Mouse (Mus musculus): ENCODE data around the gene Zfp61. TPM values are rescaled to one million over a fixed set of nuclear protein-coding genes. Genes with fewer than 3 reads are reported as not detected.

Zfp61 gene
- total and polyA plus RNA-seq, 3 experiments, result 9.9 to 15.3 TPM; not detected in 1

GRCm38 (mm10) chr7:24291387-24292090 lies 9.5 kb downstream of the Zfp61 start:
- no peak for TF ChIP-seq MYC (IDR thresholded peaks at IDR 0.05; ENCODE audit: low read depth, low read length)
- no peak for TF ChIP-seq POLR2AphosphoS5 (IDR thresholded peaks at IDR 0.05; ENCODE audit: borderline replicate concordance, low read depth, low read length)
- no peak for TF ChIP-seq MEF2A (IDR thresholded peaks at IDR 0.05; ENCODE audit: extremely low read depth, insufficient replicate concordance, low read depth, low read length, poor library complexity, severe bottlenecking)
- no peak for TF ChIP-seq E2F4 (IDR thresholded peaks at IDR 0.05; ENCODE audit: borderline replicate concordance, low read depth, low read length)
- Histone ChIP-seq H3K4me1 (ENCODE audit: control insufficient read depth in 1 of 2, insufficient read depth in 2 of 2, low read length in 2 of 2) (no peaks in the 10 kb centered on the region), H3K9me3 (replicated peaks; ENCODE audit: insufficient read depth, low read length) (no peaks in the 10 kb centered on the region), H3K4me3 (ENCODE audit: control insufficient read depth in 1 of 2, insufficient read depth in 1 of 2, low read depth in 2 of 2, low read length in 2 of 2) (no peak overlapping the region), H3K36me3 (ENCODE audit: control insufficient read depth in 1 of 2, insufficient read depth in 2 of 2, low read length in 2 of 2) (no peaks in the 10 kb centered on the region; a peak in 1 of 4 replicates), H3K27ac (ENCODE audit: control insufficient read depth, low read depth, low read length) (no peak overlapping the region), H3K27me3 (ENCODE audit: control insufficient read depth in 1 of 2, insufficient read depth in 2 of 2, low read length in 2 of 2) (no peaks in the 10 kb centered on the region), H3K9ac (ENCODE audit: control insufficient read depth, low read depth, low read length, poor library complexity, severe bottlenecking) (no peak overlapping the region), H3K79me2 (ENCODE audit: control insufficient read depth, insufficient read depth, low read length, poor library complexity) (no peaks in the 10 kb centered on the region)
- DNase-seq (ENCODE audit: low read depth, low spot score), result no peak

- H3K9me3 ChIP-seq (replicated peaks; ENCODE audit: insufficient read depth, low read length), result no peaks in the 10 kb centered on the region
- H3K4me1 ChIP-seq (ENCODE audit: control insufficient read depth in 1 of 2, insufficient read depth in 2 of 2, low read length in 2 of 2), result no peaks in the 10 kb centered on the region
- H3K36me3 ChIP-seq (ENCODE audit: control insufficient read depth in 1 of 2, insufficient read depth in 2 of 2, low read length in 2 of 2), result no peaks in the 10 kb centered on the region; a peak in 1 of 4 replicates
- no peak overlapping the region for H3K27ac ChIP-seq (ENCODE audit: control insufficient read depth, low read depth, low read length)
- TF ChIP-seq POLR2A (IDR thresholded peaks at IDR 0.05; ENCODE audit: control insufficient read depth in 1 of 2, insufficient read depth in 1 of 2, low read depth in 1 of 2, low read length in 2 of 2, poor library complexity in 1 of 2), result no peak
- no peak for TF ChIP-seq POLR2AphosphoS2 (IDR thresholded peaks at IDR 0.05; ENCODE audit: low read length)
- TF ChIP-seq TCF12 (IDR thresholded peaks at IDR 0.05; ENCODE audit: low read depth, low read length), result no peak
- TF ChIP-seq RCOR1 (IDR thresholded peaks at IDR 0.05; ENCODE audit: low read depth, low read length), result no peak
- TF ChIP-seq POLR2AphosphoS5 (IDR thresholded peaks at IDR 0.05; ENCODE audit: borderline replicate concordance, low read depth, low read length), result peak; percentile 92; the same call in 1 of the 2 replicates
- TF ChIP-seq TAL1 (IDR thresholded peaks at IDR 0.05; ENCODE audit: low read length), result no peak
- no peak for TF ChIP-seq NRF1 (IDR thresholded peaks at IDR 0.05; ENCODE audit: insufficient read depth, low read depth, low read length, poor library complexity, severe bottlenecking)
- no peaks in the 10 kb centered on the region for H3K27me3 ChIP-seq (ENCODE audit: control insufficient read depth in 1 of 2, insufficient read depth in 2 of 2, low read length in 2 of 2)
- H3K79me2 ChIP-seq (ENCODE audit: control insufficient read depth, insufficient read depth, low read length, poor library complexity), result no peaks in the 10 kb centered on the region
- no peak for DNase-seq (ENCODE audit: low read depth, low spot score)
- H3K9ac ChIP-seq (ENCODE audit: control insufficient read depth, low read depth, low read length, poor library complexity, severe bottlenecking), result no peak overlapping the region
- no peak overlapping the region for H3K4me3 ChIP-seq (ENCODE audit: control insufficient read depth in 1 of 2, insufficient read depth in 1 of 2, low read depth in 2 of 2, low read length in 2 of 2)
Measured at GRCm38 (mm10) chr7:24290106-24290693, 10.8 kb downstream of the Zfp61 start.

GRCm38 (mm10) chr7:24288512-24288911 lies 12.5 kb downstream of the Zfp61 start:
- TF ChIP-seq ZNF384 (IDR thresholded peaks at IDR 0.05; ENCODE audit: low read depth, low read length) (no peak), MXI1 (IDR thresholded peaks at IDR 0.05; ENCODE audit: low read depth, low read length) (no peak), RAD21 (IDR thresholded peaks at IDR 0.05; ENCODE audit: low read depth, low read length) (no peak), POLR2AphosphoS2 (IDR thresholded peaks at IDR 0.05; ENCODE audit: low read length) (no peak), BHLHE40 (IDR thresholded peaks at IDR 0.05; ENCODE audit: borderline replicate concordance, low read depth, low read length) (no peak), SMC3 (IDR thresholded peaks at IDR 0.05; ENCODE audit: low read depth, low read length) (no peak), MYC (IDR thresholded peaks at IDR 0.05; ENCODE audit: low read depth, low read length) (no peak), NELFE (IDR thresholded peaks at IDR 0.05; ENCODE audit: low read depth, low read length) (no peak), TCF12 (IDR thresholded peaks at IDR 0.05; ENCODE audit: low read depth, low read length) (no peak), TAL1 (IDR thresholded peaks at IDR 0.05; ENCODE audit: low read length) (no peak), UBTF (IDR thresholded peaks at IDR 0.05; ENCODE audit: borderline replicate concordance, insufficient read depth, low read depth, low read length) (no peak)
- Histone ChIP-seq H3K36me3 (ENCODE audit: control insufficient read depth in 1 of 2, insufficient read depth in 2 of 2, low read length in 2 of 2) (no peaks in the 10 kb centered on the region; a peak in 1 of 4 replicates), H3K4me1 (ENCODE audit: control insufficient read depth in 1 of 2, insufficient read depth in 2 of 2, low read length in 2 of 2) (no peaks in the 10 kb centered on the region), H3K79me2 (ENCODE audit: control insufficient read depth, insufficient read depth, low read length, poor library complexity) (no peaks in the 10 kb centered on the region), H3K4me3 (ENCODE audit: control insufficient read depth in 1 of 2, insufficient read depth in 1 of 2, low read depth in 2 of 2, low read length in 2 of 2) (no peak overlapping the region), H3K27me3 (ENCODE audit: control insufficient read depth in 1 of 2, insufficient read depth in 2 of 2, low read length in 2 of 2) (peaks cover 0 to 3% of the 10 kb centered on the region in 2 experiments; a peak in 1 of 4 replicates), H3K27ac (ENCODE audit: control insufficient read depth, low read depth, low read length) (no peak overlapping the region), H3K9me3 (replicated peaks; ENCODE audit: insufficient read depth, low read length) (no peaks in the 10 kb centered on the region), H3K9ac (ENCODE audit: control insufficient read depth, low read depth, low read length, poor library complexity, severe bottlenecking) (no peak overlapping the region)
- DNase-seq (ENCODE audit: low read depth, low spot score), result no peak
